Mouse (Mus musculus) MEL (cell line): ENCODE results near the gene Poc1a.

Source experiments
- CTCF ChIP-seq, 3 experiments: IDR thresholded peaks in 2 of 3; conservative IDR thresholded peaks in 1 of 3; 2 replicates each; pipeline ENCODE4 v1.5.1; 2011 to 2012; ENCODE audit warnings: low read length in 3 of 3, low read depth in 2 of 3, mild to moderate bottlenecking in 2 of 3, improper control_type of control experiment in 1 of 3, inconsistent platforms in 1 of 3, mixed read lengths in 1 of 3, moderate library complexity in 1 of 3; ENCODE audit not compliant: control insufficient read depth in 1 of 3, insufficient read depth in 1 of 3, poor library complexity in 1 of 3, severe bottlenecking in 1 of 3
- JUND ChIP-seq: IDR thresholded peaks from 2 replicates; pipeline ENCODE4 v1.6.1; 2011; ENCODE audit warnings: low read depth, mild to moderate bottlenecking, improper control_type of control experiment, low read length
- MEF2A ChIP-seq: IDR thresholded peaks from 2 replicates; pipeline ENCODE4 v1.6.1; 2014; ENCODE audit warnings: low read depth, mild to moderate bottlenecking, inconsistent platforms, low read length, improper control_type of control experiment; ENCODE audit not compliant: poor library complexity, insufficient replicate concordance, severe bottlenecking; ENCODE audit errors: extremely low read depth
- MYC ChIP-seq: IDR thresholded peaks from 2 replicates; pipeline ENCODE4 v1.6.1; 2011; ENCODE audit warnings: low read depth, mild to moderate bottlenecking, low read length, improper control_type of control experiment, moderate library complexity
- POLR2A ChIP-seq, 2 experiments: IDR thresholded peaks; 2 replicates each; pipeline ENCODE4 v1.6.1; 2011 to 2012; ENCODE audit warnings: low read length in 2 of 2, mild to moderate bottlenecking in 2 of 2, control low read depth in 1 of 2, improper control_type of control experiment in 1 of 2, low read depth in 1 of 2, moderate library complexity in 1 of 2; ENCODE audit not compliant: control insufficient read depth in 1 of 2, insufficient read depth in 1 of 2, poor library complexity in 1 of 2
- SMC3 ChIP-seq: IDR thresholded peaks from 2 replicates; pipeline ENCODE4 v1.6.1; 2011; ENCODE audit warnings: low read depth, low read length, improper control_type of control experiment
- TBP ChIP-seq: IDR thresholded peaks from 2 replicates; pipeline ENCODE4 v1.8.0; 2011; ENCODE audit warnings: low read depth, low read length, improper control_type of control experiment
- USF2 ChIP-seq, 2 experiments: IDR thresholded peaks; 2 replicates each; pipeline ENCODE4 v1.6.1; 2011 to 2012; ENCODE audit warnings: improper control_type of control experiment in 2 of 2, low read length in 2 of 2, borderline replicate concordance in 1 of 2, inconsistent platforms in 1 of 2, low read depth in 1 of 2, mild to moderate bottlenecking in 1 of 2; ENCODE audit not compliant: insufficient read depth in 1 of 2
- ZNF384 ChIP-seq: IDR thresholded peaks from 2 replicates; pipeline ENCODE4 v1.6.1; 2012; ENCODE audit warnings: low read depth, mild to moderate bottlenecking, inconsistent platforms, low read length, improper control_type of control experiment

DNA sequence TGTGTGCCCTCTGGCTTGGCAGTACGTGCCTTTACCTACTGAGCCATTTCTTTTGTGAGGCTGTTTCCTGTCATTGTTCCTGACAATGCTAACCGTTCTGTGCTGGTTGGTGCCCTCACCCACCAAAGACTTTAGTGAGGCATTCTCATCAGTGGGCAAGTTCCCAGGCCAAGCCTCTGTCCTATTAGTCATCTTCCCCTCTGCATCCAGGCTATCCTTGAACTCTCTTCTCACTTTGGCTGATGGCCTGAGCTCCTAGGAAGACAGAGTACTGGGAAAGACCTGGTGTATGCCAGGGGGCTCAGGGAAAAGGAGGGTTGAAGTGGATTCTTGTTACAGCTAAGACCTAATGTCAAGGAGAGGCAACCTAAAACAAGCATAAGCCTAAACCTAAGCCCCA, 26.9 kb upstream of the Poc1a start:
- TF ChIP-seq ZNF384 = no peak
- no peak for TF ChIP-seq MYC
- TF ChIP-seq POLR2A (IDR thresholded peaks at IDR 0.05; ENCODE audit: control insufficient read depth in 1 of 2, insufficient read depth in 1 of 2, low read depth in 1 of 2, low read length in 2 of 2, poor library complexity in 1 of 2) = no peak
- no peak for TF ChIP-seq TBP
- no peak for TF ChIP-seq USF2 (IDR thresholded peaks at IDR 0.05; ENCODE audit: borderline replicate concordance in 1 of 2, insufficient read depth in 1 of 2, low read depth in 1 of 2, low read length in 2 of 2)
- no peak for TF ChIP-seq MEF2A
- no peak for TF ChIP-seq SMC3
- TF ChIP-seq CTCF (IDR thresholded peaks at IDR 0.05 in 2 of 3, conservative IDR thresholded peaks at IDR 0.05 in 1 of 3; ENCODE audit: control insufficient read depth in 1 of 3, insufficient read depth in 1 of 3, low read depth in 2 of 3, low read length in 3 of 3, poor library complexity in 1 of 3, severe bottlenecking in 1 of 3) = no peak
- no peak for TF ChIP-seq JUND
